Mouse (Mus musculus): ENCODE results near the gene Trim17.
"Not testable (repeated sequence)": the region's sequence is repeated elsewhere in the genome, so short reads cannot be mapped to it uniquely, and the experiment has no call there.

Trim17 gene

GRCm38 (mm10) chr11:58947798-58948528, 6.5 kb upstream of the Trim17 start:
- in situ Hi-C loops (cut with MboI), result no loop called here

- in situ Hi-C loops (cut with MboI), result no loop called here
Measured at GRCm38 (mm10) chr11:58948542-58949479, 5.7 kb upstream of the Trim17 start, which contains the start of gene Hist3h2ba. TSS of gene Hist3h2ba (plus strand) at chr11:58948920.

- in situ Hi-C loops (cut with MboI), result no loop called here
Measured at GRCm38 (mm10) chr11:58949480-58950431, 4.7 kb upstream of the Trim17 start.

- in situ Hi-C loops (cut with MboI), result no loop called here
Measured at GRCm38 (mm10) chr11:58951210-58951609, 3.3 kb upstream of the Trim17 start.

- in situ Hi-C loops (cut with MboI), result no loop called here
Measured at GRCm38 (mm10) chr11:58953351-58954169, 925 bp upstream of the Trim17 start.

- in situ Hi-C loops (cut with MboI), result not testable (repeated sequence)
Measured at GRCm38 (mm10) chr11:58954170-58954419, 390 bp upstream of the Trim17 start.

GRCm38 (mm10) chr11:58955143-58955867, 820 bp downstream of the Trim17 start:
- in situ Hi-C loops (cut with MboI), result no loop called here

GRCm38 (mm10) chr11:58955868-58956257, 1.4 kb downstream of the Trim17 start:
- in situ Hi-C loops (cut with MboI), result no loop called here

GRCm38 (mm10) chr11:58957226-58957914, 2.9 kb downstream of the Trim17 start:
- in situ Hi-C loops (cut with MboI), result no loop called here

- in situ Hi-C loops (cut with MboI), result no loop called here
Measured at GRCm38 (mm10) chr11:58958536-58958935, 4.1 kb downstream of the Trim17 start.

- in situ Hi-C loops (cut with MboI), result no loop called here
Measured at GRCm38 (mm10) chr11:58959186-58959825, 4.8 kb downstream of the Trim17 start.

- in situ Hi-C loops (cut with MboI), result no loop called here
Measured at GRCm38 (mm10) chr11:58959921-58960465, 5.5 kb downstream of the Trim17 start.

GRCm38 (mm10) chr11:58961364-58962177, 7.1 kb downstream of the Trim17 start:
- in situ Hi-C loops (cut with MboI), result no loop called here

- in situ Hi-C loops (cut with MboI), result no loop called here
Measured at GRCm38 (mm10) chr11:58963543-58963942, 9.1 kb downstream of the Trim17 start.

GRCm38 (mm10) chr11:58964216-58964615, 9.7 kb downstream of the Trim17 start:
- in situ Hi-C loops (cut with MboI), result no loop called here

GRCm38 (mm10) chr11:58965001-58965760, 10.7 kb downstream of the Trim17 start:
- in situ Hi-C loops (cut with MboI), result no loop called here

- in situ Hi-C loops (cut with MboI), result no loop called here
Measured at GRCm38 (mm10) chr11:58967346-58967745, 12.9 kb downstream of the Trim17 start.
